Comparison of ENCODE assay signal across 15 mouse cellular contexts in genomic region chr13:8557784-8558183, GRCm38 (mm10).
"Had no signal": no experiment of that assay in that cellular context is flagged by ENCODE, and none has a peak within 500 bp of the region (broad histone marks: within the 10 kb centered on the region; RNA-seq: fewer than 3 reads in every experiment).

No protein-coding gene starts in this region.

- DNase-seq: lung, adult 18-20 months; lung, embryonic 14.5 days; lung, postnatal 10 days; lung, postnatal 4 days; right cerebral cortex, postnatal 14 days; thymus, adult 2 months; thymus, postnatal 25 days; thymus, postnatal 4 days had no signal

- H3K4me3 ChIP-seq: liver, embryonic 12.5 days; midbrain, embryonic 10.5 days; midbrain, embryonic 12.5 days; myocyte; stomach, embryonic 15.5 days had no signal

- H3K4me2 ChIP-seq: liver, embryonic 12.5 days; lung, embryonic 14.5 days; midbrain, embryonic 12.5 days; stomach, embryonic 15.5 days had no signal

- ATAC-seq: liver, embryonic 12.5 days had no signal

- H3K27me3 ChIP-seq: liver, embryonic 12.5 days; midbrain, embryonic 12.5 days; stomach, embryonic 15.5 days had no signal

- H3K27ac ChIP-seq: liver, embryonic 12.5 days; liver, embryonic 14.5 days; midbrain, embryonic 10.5 days; midbrain, embryonic 12.5 days; stomach, embryonic 15.5 days; stomach, postnatal 0 days had no signal

- H3K4me1 ChIP-seq: liver, embryonic 12.5 days; midbrain, embryonic 10.5 days; midbrain, embryonic 12.5 days; stomach, embryonic 15.5 days had no signal

- H3K9me3 ChIP-seq: liver, embryonic 12.5 days; midbrain, embryonic 10.5 days; midbrain, embryonic 12.5 days; stomach, embryonic 15.5 days had no signal

- H3K36me3 ChIP-seq: liver, embryonic 12.5 days; midbrain, embryonic 10.5 days; midbrain, embryonic 12.5 days; stomach, embryonic 15.5 days had no signal

- H3K9ac ChIP-seq: liver, embryonic 12.5 days; liver, embryonic 14.5 days; lung, embryonic 14.5 days; midbrain, embryonic 12.5 days; stomach, embryonic 15.5 days had no signal
